Mouse (Mus musculus): ENCODE data around the gene Hepacam2.
"Not testable (repeated sequence)": the region's sequence is repeated elsewhere in the genome, so short reads cannot be mapped to it uniquely, and the experiment has no call there.

Hepacam2 gene

DNA sequence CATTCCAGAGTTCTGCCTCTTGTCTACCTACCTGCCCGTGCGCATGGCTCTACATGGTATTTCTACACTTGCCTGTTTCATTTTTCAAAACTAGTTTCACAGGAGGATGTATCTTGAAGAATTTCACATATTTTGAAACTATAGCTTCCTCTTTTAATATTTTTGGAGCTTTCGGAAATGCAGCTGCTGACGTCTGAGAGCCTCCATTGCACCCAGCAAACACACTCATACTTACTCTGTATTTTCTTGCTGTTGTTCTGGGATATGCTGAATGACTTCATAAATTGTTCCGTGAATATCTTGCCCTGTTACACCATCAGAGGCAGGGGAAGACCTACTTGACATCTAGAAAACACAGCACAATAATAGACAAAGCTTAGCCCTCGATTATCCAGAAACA, 35.1 kb downstream of the Hepacam2 start:
- DNase-seq = no peak

- DNase-seq = peak; percentile 15 to 58
Measured at GRCm38 (mm10) chr6:3455944-3456536, 42.1 kb downstream of the Hepacam2 start.

DNA sequence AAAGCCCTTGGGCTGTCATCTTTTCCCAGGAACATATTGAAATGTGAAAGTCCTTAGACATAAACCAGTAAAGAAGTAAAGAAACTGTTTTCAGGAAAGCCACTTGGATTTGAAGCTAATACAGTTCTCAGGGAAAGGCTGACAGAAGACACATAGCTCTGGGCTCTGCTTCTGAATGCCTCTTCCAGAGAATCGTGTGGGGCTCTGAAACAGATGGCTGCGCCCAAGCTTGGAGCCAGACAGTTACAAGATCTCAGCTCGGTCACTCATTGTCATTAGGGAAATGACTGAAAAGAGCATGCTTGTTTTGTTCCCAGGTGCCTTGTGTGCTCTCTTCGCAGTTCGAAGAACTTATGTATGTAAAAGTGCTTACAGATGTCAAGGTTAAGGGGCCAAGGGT, 43.7 kb downstream of the Hepacam2 start:
- no peak for DNase-seq

DNA sequence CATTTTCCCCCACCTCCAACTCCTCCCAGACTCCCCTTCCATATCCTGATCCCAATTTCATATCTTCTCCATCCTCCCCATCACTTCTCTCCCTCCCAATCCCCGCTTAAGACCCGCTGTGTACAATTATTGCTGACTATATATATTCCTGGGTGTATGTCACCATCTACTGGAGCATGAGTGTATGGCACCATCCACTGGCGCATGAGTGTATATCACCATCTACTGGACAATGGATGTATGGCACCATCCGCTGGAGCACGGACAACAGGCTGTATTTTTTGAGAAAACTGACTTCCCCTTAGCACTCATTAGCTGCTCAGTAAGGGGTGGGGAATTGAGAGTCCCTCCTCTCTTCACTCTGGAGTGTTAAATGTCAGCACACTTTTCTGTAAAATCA, 50.7 kb downstream of the Hepacam2 start:
- DNase-seq = peak; percentile 69 to 78

DNA sequence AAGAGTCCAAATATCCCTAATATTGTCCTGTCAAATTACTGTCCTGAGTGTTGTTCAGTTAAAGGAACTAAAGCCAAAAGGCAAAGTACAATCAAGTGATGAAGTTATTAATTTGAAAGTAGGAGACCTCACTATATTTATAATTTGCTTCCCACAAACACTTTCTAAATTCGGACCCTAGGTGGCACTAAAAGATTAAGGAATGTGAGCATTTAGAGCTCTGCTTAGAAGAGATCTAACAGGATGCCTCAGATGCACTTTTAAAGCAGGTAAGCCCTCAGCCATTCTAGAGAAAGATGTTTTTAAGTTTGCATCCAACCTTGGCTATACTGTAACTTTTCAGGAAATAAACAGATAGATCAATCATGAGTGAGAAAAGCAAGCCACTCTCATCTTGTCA, 54.2 kb downstream of the Hepacam2 start:
- DNase-seq = no peak

DNA sequence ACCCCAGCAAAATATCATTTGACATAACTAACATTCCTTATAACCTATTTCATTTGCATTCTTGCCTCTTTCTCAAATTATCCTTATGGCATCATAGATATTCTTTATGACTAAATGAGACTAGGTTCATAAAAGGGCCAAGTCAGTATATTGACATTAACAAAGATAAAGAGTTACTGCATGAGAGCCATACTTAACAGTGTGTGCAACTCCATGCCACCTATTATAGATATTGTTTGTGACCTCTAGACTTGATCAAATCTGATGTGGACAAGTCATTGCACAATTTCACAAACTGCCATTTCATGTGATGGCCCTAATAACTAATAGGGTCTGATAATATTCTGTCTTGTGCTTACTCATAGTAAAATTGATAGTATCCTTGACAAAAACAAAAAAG, 62.0 kb downstream of the Hepacam2 start:
- no peak for DNase-seq

DNA sequence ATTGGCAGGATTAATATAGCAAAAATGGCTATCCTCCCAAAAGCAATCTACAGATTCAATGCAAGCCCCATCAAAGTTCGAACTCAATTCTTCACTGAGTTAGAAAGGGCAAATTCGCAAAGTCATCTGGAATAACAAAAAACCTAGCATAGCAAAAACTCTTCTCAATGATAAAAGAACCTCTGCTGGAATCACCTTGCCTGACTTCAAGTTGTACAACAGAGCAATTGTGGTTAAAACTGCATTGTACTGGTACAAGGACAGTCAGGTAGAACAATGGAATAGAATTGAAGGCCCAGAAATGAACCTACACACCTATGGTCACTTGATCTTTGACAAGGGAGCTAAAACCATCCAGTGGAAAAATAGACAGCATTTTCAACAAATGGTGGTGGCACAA, 67.1 kb downstream of the Hepacam2 start:
- DNase-seq = not testable (repeated sequence)

- DNase-seq = no peak
Measured at GRCm38 (mm10) chr6:3427047-3427446, 71.1 kb downstream of the Hepacam2 start.

- DNase-seq = peak; percentile 38 to 90
Measured at GRCm38 (mm10) chr6:3425333-3425732, 72.8 kb downstream of the Hepacam2 start.

GRCm38 (mm10) chr6:3424613-3425277, 73.4 kb downstream of the Hepacam2 start:
- peak; percentile 83 to 88 for DNase-seq
